Mouse (Mus musculus) ES-Bruce4 (cell line): Measurements from ENCODE around the gene Mterf2. TPM values are rescaled to one million over a fixed set of nuclear protein-coding genes. Genes with fewer than 3 reads are reported as not detected.
A peak's percentile ranks its signal among the peaks of the same experiment; 100 is the strongest.

Experiments
- H3K27ac ChIP-seq: 2 replicates; pipeline ENCODE4 v1.5.1; 2012; ENCODE audit warnings: low read length, inconsistent platforms; ENCODE audit not compliant: insufficient read depth
- H3K27me3 ChIP-seq: 2 replicates; pipeline ENCODE4 v1.6.1; 2012; ENCODE audit warnings: mild to moderate bottlenecking, low read length, inconsistent platforms; ENCODE audit not compliant: control insufficient read depth, poor library complexity, insufficient read depth, severe bottlenecking
- H3K36me3 ChIP-seq: 2 replicates; pipeline ENCODE4 v1.6.1; 2012; ENCODE audit warnings: inconsistent platforms, mild to moderate bottlenecking, low read length, moderate library complexity; ENCODE audit not compliant: control insufficient read depth, poor library complexity, insufficient read depth, severe bottlenecking
- H3K4me1 ChIP-seq: one replicate; pipeline ENCODE4 v1.8.1; 2011; ENCODE audit warnings: low read length; ENCODE audit not compliant: control insufficient read depth, insufficient read depth
- H3K4me3 ChIP-seq: 2 replicates; pipeline ENCODE4 v1.5.1; 2011; ENCODE audit warnings: low read depth, mild to moderate bottlenecking, low read length
- H3K9ac ChIP-seq: 2 replicates; pipeline ENCODE4 v1.6.1; 2012; ENCODE audit warnings: low read depth, mild to moderate bottlenecking, inconsistent platforms; ENCODE audit not compliant: poor library complexity, severe bottlenecking
- H3K9me3 ChIP-seq: replicated peaks from 2 replicates; pipeline ENCODE4 v1.6.1; 2012; ENCODE audit warnings: mild to moderate bottlenecking, low read length, inconsistent platforms; ENCODE audit not compliant: control insufficient read depth, poor library complexity, insufficient read depth, severe bottlenecking
- CTCF ChIP-seq: IDR thresholded peaks from one replicate; pipeline ENCODE4 v1.8.1; 2011; ENCODE audit warnings: low read depth, low read length
- EP300 ChIP-seq: IDR thresholded peaks from 2 replicates; pipeline ENCODE4 v1.6.1; 2011; ENCODE audit warnings: low read depth, low read length; ENCODE audit not compliant: insufficient read depth
- POLR2A ChIP-seq: IDR thresholded peaks from one replicate; pipeline ENCODE4 v1.8.1; 2011; ENCODE audit warnings: low read length; ENCODE audit not compliant: insufficient read depth
- polyA plus RNA-seq: library from polyadenylated mRNA; stranded (reverse); fragments of >200 nt; gene quantifications from 2 replicates; pipeline ENCODE4 v1.2.4, GENCODE M21; 2011; ENCODE audit warnings: low read depth; ENCODE audit not compliant: missing spikeins, insufficient read depth, insufficient read length

Mterf2 gene
- polyA plus RNA-seq, 1 experiment = 17.3 TPM

DNA sequence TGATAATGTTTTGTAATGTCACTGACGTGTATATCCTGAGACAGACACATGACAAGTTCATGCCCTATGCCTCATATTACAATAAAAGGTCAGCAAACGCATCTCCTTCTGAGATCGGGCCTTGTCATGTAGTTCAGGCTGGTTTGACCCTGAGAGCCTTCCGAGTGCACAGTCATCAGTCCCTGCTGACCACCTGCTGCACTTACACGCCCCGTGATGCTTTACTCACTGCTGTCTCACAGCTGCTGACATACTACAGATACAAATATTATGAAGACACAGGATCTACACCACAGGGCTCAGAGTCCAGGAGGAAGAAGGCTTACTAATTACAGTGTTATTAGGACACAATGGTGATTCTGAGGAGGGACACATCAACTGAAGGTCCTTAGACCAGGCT, 8.7 kb upstream of the Mterf2 start:
- Histone ChIP-seq H3K27me3 (no peaks in the 10 kb centered on the region), H3K4me1 (no peaks in the 10 kb centered on the region)

DNA sequence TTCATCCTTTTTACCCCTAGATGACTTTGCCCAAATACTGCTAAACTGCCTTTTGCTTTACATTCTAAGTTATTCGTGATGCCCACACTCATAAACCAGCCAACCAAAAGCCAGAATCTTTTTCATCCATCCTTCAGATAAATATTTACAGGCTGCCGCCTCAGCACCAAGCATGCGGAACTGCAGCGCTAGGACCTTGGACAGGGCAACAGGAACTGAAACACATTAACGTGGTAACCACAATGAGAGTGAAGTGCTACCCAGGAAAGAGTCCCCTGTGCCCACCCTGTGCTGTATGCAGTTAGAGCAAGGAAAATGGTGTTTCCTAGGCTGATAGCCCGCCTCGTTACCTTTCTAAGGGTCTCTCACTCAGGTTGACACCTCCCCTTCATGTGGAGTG, 626 bp upstream of the Mterf2 start:
- no peak overlapping the region for H3K4me3 ChIP-seq
- H3K27me3 ChIP-seq = no peaks in the 10 kb centered on the region
- no peak overlapping the region for H3K9ac ChIP-seq
- TF ChIP-seq CTCF = no peak
- no peak for TF ChIP-seq POLR2A
- no peak for TF ChIP-seq EP300
- H3K36me3 ChIP-seq = no peaks in the 10 kb centered on the region
- H3K9me3 ChIP-seq = no peaks in the 10 kb centered on the region
- no peaks in the 10 kb centered on the region for H3K4me1 ChIP-seq
- no peak overlapping the region for H3K27ac ChIP-seq

More for the DNA sequence above, 8.7 kb upstream of the Mterf2 start:
- Histone ChIP-seq H3K36me3 (no peaks in the 10 kb centered on the region), H3K9me3 (no peaks in the 10 kb centered on the region), H3K27ac (no peak overlapping the region), H3K9ac (no peak overlapping the region), H3K4me3 (no peak overlapping the region)
- no peak for TF ChIP-seq CTCF
- TF ChIP-seq EP300 = no peak
- TF ChIP-seq POLR2A = no peak

DNA sequence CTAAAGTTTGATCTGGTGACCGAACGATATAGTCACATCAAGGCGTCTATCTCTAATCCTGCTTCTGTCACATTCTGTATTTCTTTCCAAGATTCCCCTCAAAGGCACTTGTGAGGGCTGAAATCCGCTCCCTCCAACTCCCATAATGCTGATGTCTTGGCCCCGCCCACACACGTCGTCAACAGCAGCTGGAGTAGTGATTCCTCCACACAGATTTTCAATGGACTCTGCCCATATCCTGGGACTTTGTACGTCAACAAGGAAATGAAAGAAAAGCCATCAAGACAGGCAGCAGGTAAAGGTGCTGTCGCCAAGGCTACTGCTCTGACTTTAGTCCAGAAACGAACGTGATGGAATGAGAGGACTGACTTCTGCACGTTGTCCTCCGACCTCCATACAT, 2.6 kb downstream of the Mterf2 start:
- H3K36me3 ChIP-seq = peaks cover 14% of the 10 kb centered on the region
- no peaks in the 10 kb centered on the region for H3K27me3 ChIP-seq
- H3K4me1 ChIP-seq = no peaks in the 10 kb centered on the region
- H3K9me3 ChIP-seq = no peaks in the 10 kb centered on the region
- TF ChIP-seq CTCF = no peak
- no peak overlapping the region for H3K27ac ChIP-seq
- H3K4me3 ChIP-seq = no peak overlapping the region
- H3K9ac ChIP-seq = no peak overlapping the region

DNA sequence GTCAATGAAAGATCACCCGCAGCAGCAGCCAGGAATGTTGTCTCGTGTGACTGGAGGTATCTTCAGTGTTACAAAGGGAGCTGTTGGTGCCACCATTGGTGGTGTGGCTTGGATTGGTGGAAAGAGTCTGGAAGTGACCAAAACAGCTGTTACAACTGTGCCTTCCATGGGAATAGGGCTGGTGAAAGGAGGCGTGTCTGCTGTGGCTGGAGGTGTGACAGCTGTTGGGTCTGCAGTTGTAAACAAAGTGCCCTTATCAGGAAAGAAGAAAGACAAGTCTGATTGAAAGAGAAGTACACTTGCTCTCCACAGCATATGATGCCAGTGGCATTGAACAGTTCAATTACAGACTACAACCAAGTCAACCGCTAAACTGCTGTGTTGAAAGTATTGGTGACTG, 13.4 kb downstream of the Mterf2 start:
- Histone ChIP-seq H3K36me3 (peaks cover 5% of the 10 kb centered on the region), H3K4me1 (no peaks in the 10 kb centered on the region), H3K27ac (no peak overlapping the region), H3K9me3 (no peaks in the 10 kb centered on the region), H3K4me3 (no peak overlapping the region), H3K27me3 (no peaks in the 10 kb centered on the region), H3K9ac (no peak overlapping the region)
- TF ChIP-seq POLR2A (no peak), EP300 (no peak)

DNA sequence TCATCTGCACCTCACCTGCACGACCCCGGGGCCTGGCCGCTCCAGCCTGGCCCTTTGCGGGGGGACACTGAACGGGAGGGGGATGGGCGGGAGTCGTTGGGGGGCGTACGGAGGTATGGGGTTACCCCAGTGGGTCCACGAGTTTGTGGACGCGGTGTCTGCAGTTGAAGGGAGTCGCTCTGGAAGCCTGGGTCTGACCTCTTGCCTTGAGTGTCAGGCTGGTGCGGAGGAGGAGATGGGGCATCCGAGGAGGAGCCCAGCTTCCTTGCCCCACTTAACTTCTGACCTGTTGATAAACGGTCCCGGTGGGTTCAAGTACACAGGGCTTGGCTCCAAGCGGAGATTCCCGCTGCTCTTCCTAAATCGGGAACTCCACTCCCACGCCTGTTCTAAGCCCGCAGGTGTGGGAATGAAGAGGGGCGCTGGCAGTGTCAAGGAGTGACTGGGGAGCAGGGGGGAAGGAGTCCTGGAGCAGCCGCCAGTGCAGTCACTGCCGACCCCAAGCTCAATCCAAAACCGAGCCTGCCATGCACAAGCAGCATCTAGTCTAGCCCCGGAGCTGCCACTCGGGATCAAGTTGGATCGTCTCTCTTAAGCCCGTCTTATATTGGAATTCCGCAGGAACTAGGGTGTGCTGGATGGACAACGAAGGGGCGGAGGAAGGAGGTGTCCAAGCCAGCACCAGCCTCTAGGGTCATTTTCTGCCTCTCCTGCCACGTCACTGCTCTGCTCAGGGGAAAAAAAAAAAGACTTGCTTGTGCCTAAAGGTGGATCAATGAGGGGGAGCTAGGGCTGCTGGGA, 24.5 kb downstream of the Mterf2 start:
- Histone ChIP-seq H3K4me3 (peak overlapping the region; percentile 91), H3K9me3 (no peaks in the 10 kb centered on the region), H3K36me3 (no peaks in the 10 kb centered on the region), H3K4me1 (no peaks in the 10 kb centered on the region), H3K27ac (no peak overlapping the region; the same call in 1 of the 2 replicates), H3K27me3 (no peaks in the 10 kb centered on the region), H3K9ac (peak overlapping the region; percentile 94)
- TF ChIP-seq POLR2A (no peak), EP300 (no peak), CTCF (no peak)

DNA sequence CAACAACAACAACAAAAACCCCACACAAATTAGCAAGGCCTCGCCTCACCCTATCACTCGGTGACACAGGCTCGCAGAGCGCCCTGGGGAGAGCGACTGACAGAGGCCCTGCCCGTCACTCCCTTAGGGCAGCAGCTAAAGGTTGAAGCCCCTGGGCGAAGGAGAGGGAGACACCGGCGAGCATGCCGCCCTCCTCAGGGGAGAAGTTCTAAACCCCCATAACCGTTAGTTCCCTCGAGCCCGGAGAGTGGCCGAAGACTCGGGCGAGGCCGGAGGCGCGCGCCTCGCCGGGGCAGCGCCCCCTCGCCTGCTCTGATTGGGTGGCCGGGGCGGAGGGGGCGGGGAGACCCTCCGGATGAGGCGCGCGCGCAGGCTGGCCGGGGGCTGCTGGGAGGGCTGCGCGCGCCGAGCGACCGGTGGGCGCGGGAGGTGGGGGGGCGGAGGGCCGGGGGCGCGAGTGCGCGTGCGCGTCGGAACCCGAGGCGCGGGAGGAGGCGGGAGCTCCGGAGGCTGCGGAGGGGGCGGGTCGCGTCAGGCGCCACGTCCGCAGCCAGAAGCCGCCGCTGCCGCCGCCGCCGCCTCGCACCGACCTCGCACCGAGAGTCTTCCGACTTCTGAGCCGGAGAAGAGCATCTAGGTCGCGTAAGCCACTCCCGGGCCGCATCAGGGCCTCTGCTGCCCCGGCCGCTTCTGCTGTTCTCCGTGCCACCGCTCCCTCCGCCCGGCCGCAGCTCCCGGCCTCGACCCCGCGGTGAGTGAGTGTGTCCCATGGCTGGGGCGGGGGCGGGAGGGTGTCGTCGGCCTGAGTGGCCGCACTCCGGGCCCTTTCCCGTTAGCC, 25.4 kb downstream of the Mterf2 start, which contains the start of the genes Fhl4 and Tmem263:
TSS of gene Fhl4 (minus strand) at position 249 of the 838 bp plus-strand sequence.
TSS of gene Tmem263 (plus strand) at position 381 of the 838 bp plus-strand sequence.
- H3K36me3 ChIP-seq = no peaks in the 10 kb centered on the region
- TF ChIP-seq EP300 = no peak
- TF ChIP-seq CTCF = no peak
- TF ChIP-seq POLR2A = no peak
- H3K27ac ChIP-seq = peak within 1 kb of the TSS; percentile 54
- no peaks in the 10 kb centered on the region for H3K9me3 ChIP-seq
- peak within 1 kb of the TSS; percentile 91 for H3K4me3 ChIP-seq
- no peaks in the 10 kb centered on the region for H3K4me1 ChIP-seq
- H3K9ac ChIP-seq = peak within 1 kb of the TSS; percentile 94
- no peaks in the 10 kb centered on the region for H3K27me3 ChIP-seq
